Mouse (Mus musculus) liver, adult 2 months (tissue): ENCODE measurements around the gene Col8a1.

Experiments
- CTCF ChIP-seq: fragments of 200-500 bp; IDR thresholded peaks from 2 replicates; pipeline ENCODE4 v1.5.1; 2011; ENCODE audit warnings: low read depth, low read length, control low read depth
- POLR2A ChIP-seq: fragments of 200-500 bp; IDR thresholded peaks from 2 replicates; pipeline ENCODE4 v1.6.1; 2011; ENCODE audit warnings: low read length, control low read depth; ENCODE audit not compliant: insufficient read depth; ENCODE audit errors: extremely low read depth

GRCm38 (mm10) chr16:57765615-57766014, 11.1 kb upstream of the Col8a1 start:
- TF ChIP-seq CTCF (no peak), POLR2A (no peak)
